Mouse (Mus musculus) E14TG2a.4 (cell line): ENCODE results near the gene Plcg2.

Experiments
- CTCF ChIP-seq: conservative IDR thresholded peaks from 2 replicates; pipeline ENCODE4 v1.5.1; 2014; ENCODE audit warnings: low read length
- POU5F1 ChIP-seq: IDR thresholded peaks from 2 replicates; pipeline ENCODE4 v1.6.1; 2014; ENCODE audit warnings: low read length, borderline replicate concordance

DNA sequence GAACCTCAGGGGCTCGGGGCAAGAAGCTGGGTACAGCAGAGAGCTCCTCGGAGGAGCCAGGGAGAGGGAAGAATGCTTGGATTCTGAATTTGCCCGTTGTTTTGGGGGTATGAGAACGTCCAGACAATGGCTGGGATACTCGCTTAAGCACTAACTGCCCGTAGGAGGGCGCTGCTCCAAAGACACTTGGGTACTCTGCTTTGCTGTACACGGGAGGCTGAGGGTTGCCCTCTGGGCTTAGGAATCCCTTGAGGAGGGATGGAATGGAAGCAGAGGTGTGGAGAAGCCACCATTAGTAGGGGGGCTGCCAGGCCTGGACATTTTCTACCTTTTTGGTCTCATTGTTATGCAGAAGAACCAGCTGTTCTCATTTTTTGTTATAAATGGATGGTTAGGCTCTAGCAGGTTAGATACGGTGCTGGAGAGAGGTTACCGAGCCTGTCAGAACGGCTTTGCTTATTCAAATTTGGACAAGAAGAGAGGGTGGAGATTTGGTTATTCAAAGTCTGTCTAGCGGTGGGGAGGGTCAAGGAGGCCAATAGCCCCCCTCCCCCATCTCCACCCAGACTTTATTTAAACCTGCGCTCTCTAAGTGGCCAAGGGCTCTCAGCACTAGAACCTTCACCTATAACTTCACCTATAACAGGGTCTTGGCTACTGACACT lies 5.4 kb downstream of the Plcg2 start:
- TF ChIP-seq CTCF (peak; percentile 36), POU5F1 (peak; percentile 95)
